Mouse (Mus musculus): ENCODE results near the gene Metap1d. TPM values are rescaled to one million over a fixed set of nuclear protein-coding genes. Genes with fewer than 3 reads are reported as not detected.

The Metap1d gene
- polyA plus RNA-seq, 1 experiment from 2014 or later = 43.0 TPM

DNA sequence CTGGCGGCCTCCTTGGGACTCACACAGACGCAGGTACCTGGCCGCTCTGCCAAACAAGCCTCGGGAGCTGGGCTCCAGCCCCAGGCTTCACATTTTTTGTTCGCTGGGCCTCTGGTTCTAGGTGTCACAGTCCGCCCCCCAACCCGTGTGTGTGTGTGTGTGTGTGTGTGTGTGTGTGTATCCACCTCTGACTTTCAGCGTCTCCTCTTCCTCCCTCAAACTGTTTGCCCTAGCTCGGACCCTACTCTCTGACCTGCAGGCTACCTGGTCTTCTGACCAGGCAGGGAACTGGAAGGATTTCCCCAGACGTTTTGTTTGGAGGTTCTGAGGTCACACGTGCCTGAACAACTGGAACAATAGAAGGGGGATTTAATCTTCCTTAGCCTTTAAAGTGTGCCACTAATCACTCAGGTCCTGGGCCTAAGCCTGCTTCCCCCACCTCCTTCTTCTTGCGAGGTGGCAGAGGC, 78.1 kb downstream of the Metap1d start:
- no peak for DNase-seq (ENCODE audit: low spot score)
- peak overlapping the region; percentile 75 for H3K4me2 ChIP-seq (ENCODE audit: low read depth, low read length)
- no peak for ATAC-seq (ENCODE audit: low read depth)
- 6% methylated on average over 11 of the region's 12 CpGs for WGBS
- H3K27me3 ChIP-seq (replicated peaks; ENCODE audit: control insufficient read depth, insufficient read depth, low read length) = peaks cover 92% of the 10 kb centered on the region
- no peaks in the 10 kb centered on the region for H3K9me3 ChIP-seq (ENCODE audit: control insufficient read depth, low read length)
- peak overlapping the region; percentile 55 for H3K9ac ChIP-seq (ENCODE audit: low read depth, low read length)
- 0 out of 2 replicates have a peak, but pooled peaks cover 5% of the 10 kb centered on the region for H3K4me1 ChIP-seq (ENCODE audit: control insufficient read depth, insufficient read depth, low read length)
- H3K4me3 ChIP-seq (ENCODE audit: low read depth, low read length) = peak overlapping the region; percentile 49
- H3K36me3 ChIP-seq (ENCODE audit: control insufficient read depth, insufficient read depth, low read length) = no peaks in the 10 kb centered on the region
- H3K27ac ChIP-seq (replicated peaks; ENCODE audit: low read depth, low read length) = peak overlapping the region; percentile 87

DNA sequence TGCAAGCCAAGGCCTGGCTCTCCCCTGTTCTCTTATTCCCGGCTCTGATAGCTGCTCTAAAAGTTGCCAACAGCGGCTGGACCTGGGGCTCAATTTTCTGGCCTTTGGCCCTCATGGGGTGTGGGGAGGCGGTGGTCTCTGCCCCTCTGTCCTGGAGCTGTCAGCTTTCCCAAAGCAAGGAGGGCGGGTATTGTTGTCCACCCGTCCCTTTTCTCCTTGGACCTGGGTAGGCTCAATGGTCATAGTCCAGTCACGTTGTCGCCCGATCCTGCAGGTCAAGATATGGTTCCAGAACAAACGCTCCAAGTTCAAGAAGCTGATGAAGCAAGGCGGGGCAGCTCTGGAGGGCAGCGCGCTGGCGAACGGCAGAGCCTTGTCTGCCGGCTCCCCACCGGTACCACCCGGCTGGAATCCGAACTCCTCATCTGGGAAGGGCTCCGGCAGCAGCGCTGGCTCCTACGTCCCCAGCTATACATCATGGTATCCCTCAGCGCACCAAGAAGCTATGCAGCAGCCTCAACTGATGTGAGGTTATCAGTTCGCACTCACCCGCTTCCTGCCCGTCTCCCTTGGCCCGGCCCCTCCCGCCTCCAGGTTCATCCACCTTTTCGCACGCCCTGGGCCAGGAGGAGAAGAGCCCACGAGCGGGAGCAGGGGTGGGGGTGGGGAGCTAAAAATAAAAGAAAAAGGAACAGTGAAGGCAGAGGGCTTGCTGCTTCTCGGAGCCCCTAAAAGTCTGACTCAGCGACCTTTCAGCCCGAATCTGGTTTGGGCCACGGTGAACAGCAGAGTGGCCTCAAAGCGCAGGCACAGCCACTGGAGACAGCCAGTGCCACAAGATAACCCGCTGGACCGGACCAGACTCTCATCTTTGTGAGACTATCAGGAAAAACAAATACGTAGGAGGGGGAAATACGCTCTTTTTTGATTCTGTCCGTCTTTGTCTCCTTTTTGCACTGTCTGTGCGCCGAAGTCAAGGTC, 79.2 kb downstream of the Metap1d start:
- WGBS = 3% methylated on average over 42 of the region's 43 CpGs
- Histone ChIP-seq H3K27me3 (replicated peaks; ENCODE audit: control insufficient read depth, insufficient read depth, low read length) (peaks cover 92% of the 10 kb centered on the region), H3K4me1 (ENCODE audit: control insufficient read depth, insufficient read depth, low read length) (0 out of 2 replicates have a peak, but pooled peaks cover 5% of the 10 kb centered on the region), H3K27ac (replicated peaks; ENCODE audit: low read depth, low read length) (peak overlapping the region; percentile 87; the same call in 1 of the 2 replicates), H3K9me3 (ENCODE audit: control insufficient read depth, low read length) (no peaks in the 10 kb centered on the region), H3K4me2 (ENCODE audit: low read depth, low read length) (peak overlapping the region; percentile 75), H3K4me3 (ENCODE audit: low read depth, low read length) (peak overlapping the region; percentile 49), H3K36me3 (ENCODE audit: control insufficient read depth, insufficient read depth, low read length) (no peaks in the 10 kb centered on the region), H3K9ac (ENCODE audit: low read depth, low read length) (peak overlapping the region; percentile 55)
- ATAC-seq (ENCODE audit: low read depth) (no peak), DNase-seq (ENCODE audit: low spot score) (no peak)

DNA sequence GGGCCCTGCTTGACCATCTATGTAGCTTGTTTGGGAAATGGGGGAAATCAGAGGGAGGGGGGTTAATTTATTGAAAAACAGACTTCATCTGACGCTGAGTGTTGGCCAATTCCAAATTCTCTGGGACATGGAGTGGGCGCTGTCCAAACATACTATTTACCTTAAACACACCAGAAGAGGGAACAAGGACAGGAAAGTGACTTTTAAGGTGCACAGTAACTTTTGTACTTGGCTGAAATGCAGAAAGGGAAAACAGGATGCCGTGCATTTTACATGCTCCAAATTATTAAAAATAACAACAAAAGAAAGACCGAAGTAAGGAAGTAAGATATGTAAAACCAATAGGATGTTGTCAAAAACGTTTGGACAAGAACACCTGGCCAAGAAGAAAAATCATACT, 80.0 kb downstream of the Metap1d start:
- Histone ChIP-seq H3K27me3 (replicated peaks; ENCODE audit: control insufficient read depth, insufficient read depth, low read length) (peaks cover 97% of the 10 kb centered on the region), H3K27ac (replicated peaks; ENCODE audit: low read depth, low read length) (peak overlapping the region; percentile 87; the same call in 1 of the 2 replicates), H3K4me2 (ENCODE audit: low read depth, low read length) (peak overlapping the region; percentile 75), H3K9me3 (ENCODE audit: control insufficient read depth, low read length) (no peaks in the 10 kb centered on the region), H3K9ac (ENCODE audit: low read depth, low read length) (peak overlapping the region; percentile 55), H3K4me1 (ENCODE audit: control insufficient read depth, insufficient read depth, low read length) (0 out of 2 replicates have a peak, but pooled peaks cover 5% of the 10 kb centered on the region), H3K4me3 (ENCODE audit: low read depth, low read length) (peak overlapping the region; percentile 49), H3K36me3 (ENCODE audit: control insufficient read depth, insufficient read depth, low read length) (no peaks in the 10 kb centered on the region)
- DNase-seq (ENCODE audit: low spot score) = no peak
- ATAC-seq (ENCODE audit: low read depth) = no peak
- 12% methylated on average over 5 of the region's 5 CpGs for WGBS

DNA sequence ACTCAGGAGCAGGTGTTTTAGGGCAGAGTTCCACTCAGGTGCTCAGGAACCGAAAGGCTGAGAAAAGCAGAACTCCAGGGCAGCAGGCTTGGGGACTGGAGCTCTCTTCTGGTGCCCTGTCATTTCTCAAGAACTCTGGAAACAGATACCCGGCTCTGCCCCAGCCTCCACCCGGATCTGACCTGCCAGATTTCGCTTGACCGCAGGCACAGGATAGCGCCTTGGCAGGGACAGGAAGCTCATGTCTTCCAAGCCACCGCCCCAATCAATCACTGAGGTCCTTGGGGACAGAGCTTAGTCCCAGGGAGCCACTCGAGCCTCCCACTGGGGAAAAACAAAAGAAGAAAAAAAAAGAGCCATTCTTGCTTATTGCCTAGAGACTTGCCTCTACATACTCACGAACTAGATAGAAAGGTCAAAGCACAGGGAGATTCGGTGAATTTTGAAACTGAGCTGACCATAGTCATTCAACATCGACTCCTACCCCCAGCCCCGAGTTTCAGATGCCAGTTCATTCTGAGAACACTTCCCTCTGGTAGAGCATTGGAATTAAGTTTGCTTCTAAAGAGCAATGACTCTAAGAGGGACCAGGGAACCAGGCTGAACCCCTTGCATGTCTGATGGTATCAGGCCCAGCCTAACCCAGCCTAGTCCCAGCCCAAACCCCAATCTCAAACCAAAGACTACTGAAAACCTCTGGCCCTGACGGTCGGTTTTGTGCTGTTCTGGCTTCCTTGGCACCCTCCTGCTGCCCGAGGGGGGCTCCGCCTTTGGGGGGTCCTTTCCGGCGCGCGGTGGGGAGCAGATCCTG, 81.4 kb downstream of the Metap1d start:
- no peaks in the 10 kb centered on the region for H3K36me3 ChIP-seq (ENCODE audit: control insufficient read depth, insufficient read depth, low read length)
- peak overlapping the region; percentile 38 for H3K9ac ChIP-seq (ENCODE audit: low read depth, low read length)
- 10% methylated on average over 20 of the region's 20 CpGs for WGBS
- H3K4me2 ChIP-seq (ENCODE audit: low read depth, low read length) = peak overlapping the region; percentile 75
- H3K4me1 ChIP-seq (ENCODE audit: control insufficient read depth, insufficient read depth, low read length) = no peaks in the 10 kb centered on the region
- H3K4me3 ChIP-seq (ENCODE audit: low read depth, low read length) = peak overlapping the region; percentile 23
- peaks cover 97% of the 10 kb centered on the region for H3K27me3 ChIP-seq (replicated peaks; ENCODE audit: control insufficient read depth, insufficient read depth, low read length)
- ATAC-seq (ENCODE audit: low read depth) (no peak), DNase-seq (ENCODE audit: low spot score) (no peak)
- H3K27ac ChIP-seq (replicated peaks; ENCODE audit: low read depth, low read length) = peak overlapping the region; percentile 67
- no peaks in the 10 kb centered on the region for H3K9me3 ChIP-seq (ENCODE audit: control insufficient read depth, low read length)

DNA sequence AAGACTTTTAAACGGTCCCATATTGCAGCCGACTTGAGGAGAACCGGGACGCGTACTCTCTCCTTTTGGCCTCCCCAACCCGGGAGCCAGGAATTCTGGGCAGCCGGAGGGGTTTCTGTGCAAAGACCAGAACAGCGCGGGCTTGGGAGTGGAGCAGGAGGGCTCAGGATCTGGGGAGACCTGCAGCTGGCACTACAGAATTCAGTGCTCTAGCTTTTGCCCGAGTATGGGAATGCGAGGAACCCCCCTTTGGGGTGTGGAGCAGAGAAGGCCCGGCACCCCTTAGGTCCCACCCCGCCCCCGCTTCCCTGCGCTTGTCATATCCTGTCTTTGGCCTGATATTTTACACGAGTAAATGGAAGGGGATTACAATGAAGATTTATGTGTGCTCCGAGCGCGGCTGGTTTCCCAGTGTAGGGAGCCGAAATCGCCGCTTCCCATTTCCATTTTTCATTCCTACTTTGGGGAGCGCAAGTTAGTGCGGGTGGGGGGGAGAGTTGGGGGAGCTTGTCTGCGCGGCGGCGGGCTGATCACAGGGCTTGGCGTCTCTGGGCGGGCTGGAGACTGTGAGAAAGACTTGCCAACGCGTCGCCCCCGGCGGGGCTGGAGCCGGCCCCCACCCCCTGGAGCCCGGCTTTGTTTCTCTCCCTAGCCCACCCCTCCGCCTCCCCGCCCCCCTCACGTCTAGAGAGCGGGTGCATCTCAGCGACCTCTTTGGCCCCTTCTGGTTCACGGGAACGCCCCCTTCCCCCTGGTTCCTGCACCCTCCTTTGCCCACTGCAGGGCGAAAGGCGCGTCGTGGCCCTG, 87.7 kb downstream of the Metap1d start:
- whole genome bisulfite sequencing = 1% methylated on average over 28 of the region's 48 CpGs
- H3K4me1 ChIP-seq (ENCODE audit: control insufficient read depth, insufficient read depth, low read length) = peaks cover 12% of the 10 kb centered on the region
- H3K27me3 ChIP-seq (replicated peaks; ENCODE audit: control insufficient read depth, insufficient read depth, low read length) = peaks cover 85% of the 10 kb centered on the region

DNA sequence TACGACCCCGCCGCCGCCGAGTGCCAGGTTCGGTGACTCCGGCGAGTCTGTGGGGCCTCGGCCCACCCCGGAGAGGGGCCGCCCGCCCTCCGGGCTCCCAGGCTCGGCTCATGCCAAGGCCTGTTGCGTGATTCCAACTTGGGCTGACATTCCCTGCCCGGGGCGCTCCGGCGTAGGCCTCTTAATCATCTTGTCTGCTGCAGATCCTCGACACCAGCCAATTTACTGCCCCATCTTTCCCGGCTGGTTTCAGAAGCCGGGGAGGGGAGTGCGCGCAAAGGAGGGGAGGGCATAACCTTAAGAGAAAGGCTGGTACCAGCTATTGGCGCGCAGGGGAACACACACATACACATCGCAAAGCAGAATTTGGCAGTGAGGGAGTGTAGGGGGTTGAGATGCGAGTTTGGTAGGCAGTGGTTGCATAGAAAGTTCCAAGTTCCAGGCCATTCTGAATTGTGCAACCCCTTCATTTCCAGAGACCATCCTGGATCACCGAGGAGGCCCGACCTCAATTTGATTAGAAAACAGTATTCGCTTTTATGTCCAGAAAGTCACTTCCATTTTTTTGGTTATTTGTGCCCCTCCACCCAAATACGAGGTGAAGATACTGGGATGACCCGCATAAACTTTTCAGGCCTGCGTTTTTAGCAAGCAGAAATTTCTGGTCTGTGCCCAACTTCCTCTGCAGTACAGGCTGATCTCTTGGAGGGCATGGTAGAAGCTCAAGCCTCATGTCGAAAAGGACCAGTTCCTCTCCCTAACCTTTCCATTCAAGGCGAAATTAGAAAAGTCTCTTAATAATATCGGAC, 88.5 kb downstream of the Metap1d start:
- Histone ChIP-seq H3K4me3 (ENCODE audit: low read depth, low read length) (peak overlapping the region; percentile 60), H3K27ac (replicated peaks; ENCODE audit: low read depth, low read length) (peak overlapping the region; percentile 85), H3K36me3 (ENCODE audit: control insufficient read depth, insufficient read depth, low read length) (no peaks in the 10 kb centered on the region), H3K4me1 (ENCODE audit: control insufficient read depth, insufficient read depth, low read length) (peaks cover 20% of the 10 kb centered on the region), H3K9me3 (ENCODE audit: control insufficient read depth, low read length) (no peaks in the 10 kb centered on the region), H3K9ac (ENCODE audit: low read depth, low read length) (peak overlapping the region; percentile 54), H3K4me2 (ENCODE audit: low read depth, low read length) (peak overlapping the region; percentile 99), H3K27me3 (replicated peaks; ENCODE audit: control insufficient read depth, insufficient read depth, low read length) (peaks cover 85% of the 10 kb centered on the region)
- 0 out of 2 replicates have a peak, but pooled peaks have one; percentile 9 for ATAC-seq (ENCODE audit: low read depth)
- DNase-seq (ENCODE audit: low spot score) = no peak
- WGBS = 7% methylated on average over 31 of the region's 37 CpGs

More for the DNA sequence above, 87.7 kb downstream of the Metap1d start:
- Histone ChIP-seq H3K9ac (ENCODE audit: low read depth, low read length) (peak overlapping the region; percentile 54), H3K4me3 (ENCODE audit: low read depth, low read length) (peak overlapping the region; percentile 60), H3K36me3 (ENCODE audit: control insufficient read depth, insufficient read depth, low read length) (no peaks in the 10 kb centered on the region), H3K27ac (replicated peaks; ENCODE audit: low read depth, low read length) (peak overlapping the region; percentile 85), H3K4me2 (ENCODE audit: low read depth, low read length) (peak overlapping the region; percentile 99), H3K9me3 (ENCODE audit: control insufficient read depth, low read length) (no peaks in the 10 kb centered on the region)
- DNase-seq (ENCODE audit: low spot score) (no peak), ATAC-seq (ENCODE audit: low read depth) (0 out of 2 replicates have a peak, but pooled peaks have one; percentile 12)

DNA sequence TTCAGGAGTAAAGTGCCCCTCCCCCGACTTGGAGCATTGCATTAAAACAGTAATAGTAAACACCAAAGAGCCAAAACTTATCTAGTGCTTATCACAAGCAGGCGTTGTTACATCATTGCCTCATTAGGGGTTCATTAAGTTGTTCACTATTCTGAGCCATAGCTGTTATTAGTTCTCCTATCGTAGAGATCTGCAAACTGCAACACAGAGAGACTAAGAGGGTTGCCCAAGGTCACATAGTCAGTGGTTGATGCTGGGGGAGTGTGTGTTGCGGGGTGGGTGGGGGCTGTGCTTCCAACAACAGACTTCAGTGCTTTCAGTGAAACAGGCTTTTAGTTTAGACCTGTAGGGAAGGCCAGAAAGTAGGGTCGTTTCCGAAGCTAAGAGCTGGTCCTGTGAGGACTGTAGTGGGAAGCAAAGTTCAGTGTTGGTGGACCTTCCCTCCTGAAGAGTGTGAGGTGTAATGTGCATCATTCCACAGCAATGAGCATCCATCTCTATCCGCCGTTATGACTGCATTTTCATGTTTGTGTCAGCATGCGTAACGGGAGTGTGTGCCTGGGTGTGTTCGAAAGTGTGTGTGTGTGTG, 89.2 kb downstream of the Metap1d start:
- DNase-seq (ENCODE audit: low spot score) (no peak), ATAC-seq (ENCODE audit: low read depth) (no peak)
- H3K4me3 ChIP-seq (ENCODE audit: low read depth, low read length) = peak overlapping the region; percentile 60
- H3K27me3 ChIP-seq (replicated peaks; ENCODE audit: control insufficient read depth, insufficient read depth, low read length) = peaks cover 85% of the 10 kb centered on the region
- H3K9me3 ChIP-seq (ENCODE audit: control insufficient read depth, low read length) = no peaks in the 10 kb centered on the region
- 11% methylated on average over 11 of the region's 11 CpGs for WGBS
- no peaks in the 10 kb centered on the region for H3K36me3 ChIP-seq (ENCODE audit: control insufficient read depth, insufficient read depth, low read length)
- H3K4me1 ChIP-seq (ENCODE audit: control insufficient read depth, insufficient read depth, low read length) = peaks cover 22% of the 10 kb centered on the region
- peak overlapping the region; percentile 63 for H3K27ac ChIP-seq (replicated peaks; ENCODE audit: low read depth, low read length)
- peak overlapping the region; percentile 99 for H3K4me2 ChIP-seq (ENCODE audit: low read depth, low read length)
- H3K9ac ChIP-seq (ENCODE audit: low read depth, low read length) = peak overlapping the region; percentile 74; the same call in 1 of the 2 replicates

Measured in embryonic facial prominence, embryonic 14.5 days (tissue).